Mouse (Mus musculus) liver, postnatal 0 days (tissue): ENCODE results near the gene Tamm41.

Experiments used
- CTCF ChIP-seq: sonication (generic); IDR thresholded peaks from 2 replicates; pipeline ENCODE4 v1.5.1; 2016; ENCODE audit warnings: antibody characterized with exemption, low read depth
- EP300 ChIP-seq: IDR thresholded peaks from 2 replicates; pipeline ENCODE4 v1.6.1; 2016; ENCODE audit warnings: antibody characterized with exemption, low read depth, mild to moderate bottlenecking

GRCm38 (mm10) chr6:114987966-114988618 lies 49.6 kb downstream of the Tamm41 start:
- TF ChIP-seq CTCF (no peak), EP300 (no peak)
